Mouse (Mus musculus) stomach, embryonic 16.5 days (tissue): ENCODE data around the gene Leng1. TPM values are rescaled to one million over a fixed set of nuclear protein-coding genes. Genes with fewer than 3 reads are reported as not detected.
A peak's percentile ranks its signal among the peaks of the same experiment; 100 is the strongest.

Source experiments
- ATAC-seq: fragments of 200-750 bp; cut with Nextera tagmentation; 2 replicates; pipeline ENCODE4 v1.8.0; 2017; ENCODE audit warnings: moderate number of reproducible peaks, moderate TSS enrichment; ENCODE audit not compliant: insufficient read depth, low FRiP score
- H3K27ac ChIP-seq: fragments of 300-500 bp; sonication (generic); 2 replicates; pipeline ENCODE4 v1.5.1; 2014; ENCODE audit warnings: low read length
- H3K27me3 ChIP-seq: fragments of 300-500 bp; sonication (generic); 2 replicates; pipeline ENCODE4 v1.6.1; 2014; ENCODE audit warnings: low read length, control low read depth, mixed read lengths; ENCODE audit not compliant: control insufficient read depth, insufficient read depth
- H3K36me3 ChIP-seq: fragments of 300-500 bp; sonication (generic); 2 replicates; pipeline ENCODE4 v1.6.1; 2014; ENCODE audit warnings: low read length; ENCODE audit not compliant: control insufficient read depth, insufficient read depth
- H3K4me1 ChIP-seq: fragments of 300-500 bp; sonication (generic); 2 replicates; pipeline ENCODE4 v1.6.1; 2014; ENCODE audit warnings: low read length, control low read depth, mixed read lengths; ENCODE audit not compliant: control insufficient read depth, insufficient read depth
- H3K4me2 ChIP-seq: fragments of 300-500 bp; sonication (generic); 2 replicates; pipeline ENCODE4 v1.6.1; 2014; ENCODE audit warnings: low read depth, low read length, mixed read lengths
- H3K4me3 ChIP-seq: fragments of 300-500 bp; sonication (generic); replicated peaks from 2 replicates; pipeline ENCODE4 v1.5.1; 2014; ENCODE audit warnings: mild to moderate bottlenecking, low read length
- H3K9ac ChIP-seq: fragments of 300-500 bp; sonication (generic); 2 replicates; pipeline ENCODE4 v1.6.1; 2014; ENCODE audit warnings: low read length
- H3K9me3 ChIP-seq: fragments of 300-500 bp; sonication (generic); replicated peaks from 2 replicates; pipeline ENCODE4 v1.6.1; 2016; ENCODE audit warnings: low read length, control low read depth; ENCODE audit not compliant: control insufficient read depth
- WGBS: fragments of 180-500 bp; shearing (Covaris S2); extraction: QIAGEN DNeasy Blood & Tissue Kit; methylation state at CpG from one replicate; pipeline ENCODE4 v1.1.7; 2014; 5-methylcytosine and 5-hydroxymethylcytosine counted together
- polyA plus RNA-seq: library from polyadenylated mRNA; unstranded; fragments of >200 nt; fragmentation: Nextera tagmentation; extraction: Ambion mirVana; gene quantifications from 2 replicates; pipeline ENCODE4 v1.2.1, GENCODE M21; 2015

Gene Leng1
- polyA plus RNA-seq, 1 experiment from 2014 or later = 14.3 TPM

GRCm38 (mm10) chr7:3692987-3693808, 27.6 kb upstream of the Leng1 start, which contains the start of gene Mboat7:
Gene Mboat7 (minus strand): TSS chr7:3693523.
- Histone ChIP-seq H3K36me3 (no peaks in the 10 kb centered on the region), H3K4me2 (peak within 1 kb of the TSS; percentile 64), H3K9me3 (no peaks in the 10 kb centered on the region), H3K4me1 (peaks cover 17% of the 10 kb centered on the region), H3K27ac (peak within 1 kb of the TSS; percentile 93), H3K27me3 (no peaks in the 10 kb centered on the region), H3K4me3 (peak within 1 kb of the TSS; percentile 81), H3K9ac (peak within 1 kb of the TSS; percentile 88)
- ATAC-seq = peak; percentile 89
- WGBS = under 1% methylated on average over 55 of the region's 55 CpGs

GRCm38 (mm10) chr7:3692382-3692986, 26.8 kb upstream of the Leng1 start, which contains the start of gene Tsen34:
Gene Tsen34 (plus strand): TSS chr7:3692863.
- ATAC-seq = no peak

DNA sequence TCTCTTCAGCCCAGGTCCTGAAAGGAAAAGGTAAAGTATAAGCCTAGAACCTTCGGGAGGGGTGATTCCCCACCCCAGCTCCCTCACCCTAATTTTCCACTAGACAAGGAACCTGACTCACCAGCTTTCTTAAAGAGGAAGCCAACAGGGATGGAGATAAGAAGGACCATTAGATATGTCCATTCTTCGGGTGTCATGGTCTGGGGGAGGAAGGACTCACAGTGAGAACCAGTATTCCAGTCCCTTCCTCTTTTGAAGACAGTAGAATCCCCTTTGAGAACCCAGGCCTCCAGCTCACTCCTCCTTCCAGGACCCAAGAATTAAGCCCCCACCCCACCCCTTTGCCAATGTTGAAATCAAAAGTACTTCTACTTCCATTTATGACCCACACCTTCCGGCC, 26.3 kb upstream of the Leng1 start:
- peak overlapping the region; percentile 64 for H3K4me2 ChIP-seq
- H3K27me3 ChIP-seq = no peaks in the 10 kb centered on the region
- H3K27ac ChIP-seq = peak overlapping the region; percentile 93; the same call in 1 of the 2 replicates
- H3K9me3 ChIP-seq = no peaks in the 10 kb centered on the region
- H3K9ac ChIP-seq = peak overlapping the region; percentile 88
- 21% methylated on average over 3 of the region's 3 CpGs for WGBS
- peaks cover 17% of the 10 kb centered on the region for H3K4me1 ChIP-seq
- H3K4me3 ChIP-seq = peak overlapping the region; percentile 81
- ATAC-seq = no peak
- H3K36me3 ChIP-seq = no peaks in the 10 kb centered on the region

More at GRCm38 (mm10) chr7:3692382-3692986, 26.8 kb upstream of the Leng1 start, which contains the start of gene Tsen34:
- H3K4me3 ChIP-seq = peak within 1 kb of the TSS; percentile 81
- H3K9me3 ChIP-seq = no peaks in the 10 kb centered on the region
- H3K4me1 ChIP-seq = peaks cover 17% of the 10 kb centered on the region
- under 1% methylated on average over 49 of the region's 49 CpGs for WGBS
- H3K9ac ChIP-seq = peak within 1 kb of the TSS; percentile 88
- H3K36me3 ChIP-seq = no peaks in the 10 kb centered on the region
- peak within 1 kb of the TSS; percentile 93 for H3K27ac ChIP-seq
- H3K4me2 ChIP-seq = peak within 1 kb of the TSS; percentile 64
- no peaks in the 10 kb centered on the region for H3K27me3 ChIP-seq

- Histone ChIP-seq H3K27ac (no peak overlapping the region), H3K36me3 (0 out of 2 replicates have a peak, but pooled peaks cover 5% of the 10 kb centered on the region), H3K27me3 (no peaks in the 10 kb centered on the region), H3K4me3 (no peak overlapping the region), H3K4me2 (no peak overlapping the region), H3K9ac (no peak overlapping the region), H3K4me1 (no peaks in the 10 kb centered on the region), H3K9me3 (no peaks in the 10 kb centered on the region)
- ATAC-seq = no peak
- WGBS = 84% methylated on average over 31 of the region's 31 CpGs
These were observed 20.0 kb upstream of the Leng1 start for GRCm38 (mm10) chr7:3685400-3686187.

GRCm38 (mm10) chr7:3684698-3685097, 19.1 kb upstream of the Leng1 start:
- Histone ChIP-seq H3K9me3 (no peaks in the 10 kb centered on the region), H3K27me3 (no peaks in the 10 kb centered on the region), H3K4me1 (no peaks in the 10 kb centered on the region), H3K27ac (no peak overlapping the region), H3K4me2 (no peak overlapping the region), H3K36me3 (0 out of 2 replicates have a peak, but pooled peaks cover 11% of the 10 kb centered on the region), H3K4me3 (no peak overlapping the region), H3K9ac (no peak overlapping the region)
- no peak for ATAC-seq
- WGBS = 94% methylated on average over 8 of the region's 8 CpGs

DNA sequence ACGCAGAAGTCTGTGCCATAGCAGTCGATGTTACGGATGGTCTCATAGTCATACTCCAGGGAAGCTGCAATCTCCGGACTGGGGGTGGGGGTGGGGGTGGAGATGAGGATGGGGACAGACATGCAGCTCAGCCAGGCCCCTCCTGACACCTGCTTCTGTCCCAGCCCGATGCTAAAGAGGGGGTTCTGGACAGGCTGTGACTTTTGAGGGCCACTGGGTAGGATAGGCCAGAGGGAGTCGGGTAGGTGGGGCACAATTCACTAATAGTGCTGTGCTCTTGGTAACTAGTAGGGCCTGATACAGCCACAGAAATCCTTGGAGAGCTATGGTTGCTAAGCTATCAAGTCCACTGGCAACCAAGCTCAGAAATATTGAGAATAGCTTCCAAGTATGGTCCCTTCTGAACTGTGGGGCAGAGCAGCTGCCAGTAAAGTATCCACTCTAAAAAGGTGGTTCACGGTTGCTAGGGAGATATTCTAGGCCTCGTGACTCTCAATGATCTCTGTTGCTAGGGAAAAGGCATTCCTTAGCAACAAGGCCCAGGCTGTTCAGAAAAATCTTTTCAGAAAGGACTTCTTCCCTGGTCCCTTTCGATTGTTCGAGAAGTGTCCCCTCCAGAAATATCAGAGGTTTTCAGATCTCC, 18.4 kb upstream of the Leng1 start:
- no peak overlapping the region for H3K27ac ChIP-seq
- H3K4me1 ChIP-seq = no peaks in the 10 kb centered on the region
- no peaks in the 10 kb centered on the region for H3K27me3 ChIP-seq
- H3K36me3 ChIP-seq = 0 out of 2 replicates have a peak, but pooled peaks cover 11% of the 10 kb centered on the region
- WGBS = 85% methylated on average over 10 of the region's 10 CpGs
- ATAC-seq = no peak
- no peak overlapping the region for H3K4me2 ChIP-seq
- no peak overlapping the region for H3K4me3 ChIP-seq
- H3K9ac ChIP-seq = no peak overlapping the region
- no peaks in the 10 kb centered on the region for H3K9me3 ChIP-seq

GRCm38 (mm10) chr7:3677342-3677741, 11.7 kb upstream of the Leng1 start, which contains the start of gene Tmc4:
Gene Tmc4 (minus strand): TSS chr7:3677553.
- no peaks in the 10 kb centered on the region for H3K9me3 ChIP-seq
- 0 out of 2 replicates have a peak, but pooled peaks cover 5% of the 10 kb centered on the region for H3K36me3 ChIP-seq
- H3K27me3 ChIP-seq = no peaks in the 10 kb centered on the region
- H3K4me1 ChIP-seq = no peaks in the 10 kb centered on the region
- H3K4me2 ChIP-seq = peak within 1 kb of the TSS; percentile 48
- WGBS = 33% methylated on average over 9 of the region's 9 CpGs
- peak within 1 kb of the TSS; percentile 41 for H3K4me3 ChIP-seq
- peak within 1 kb of the TSS; percentile 45 for H3K27ac ChIP-seq
- H3K9ac ChIP-seq = peak within 1 kb of the TSS; percentile 71
- ATAC-seq = peak; percentile 87; the same call in 1 of the 2 replicates

DNA sequence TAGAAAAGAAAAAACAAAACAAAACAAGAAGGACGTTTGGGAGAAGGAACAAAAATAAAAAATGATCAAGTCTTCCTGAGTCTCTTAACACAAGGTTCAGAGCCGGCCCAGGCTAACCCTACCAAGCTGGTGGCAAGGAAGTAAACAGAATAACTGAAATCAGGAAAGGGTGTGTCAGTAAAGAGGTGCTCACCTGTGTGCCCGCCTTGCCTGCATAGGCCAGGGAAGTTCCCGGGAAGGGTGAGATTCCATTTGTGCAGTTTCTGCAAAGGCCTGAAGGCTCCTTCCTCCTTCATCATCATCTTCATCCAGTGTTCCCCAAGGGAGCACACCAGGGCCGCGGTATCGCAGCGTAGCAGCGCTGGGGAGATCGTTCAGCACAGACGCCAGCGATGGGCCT, 10.7 kb upstream of the Leng1 start:
- WGBS = 80% methylated on average over 12 of the region's 12 CpGs
- peak overlapping the region; percentile 71 for H3K9ac ChIP-seq
- ATAC-seq = peak; percentile 18; the same call in 1 of the 2 replicates

More for the DNA sequence above, 10.7 kb upstream of the Leng1 start:
- H3K36me3 ChIP-seq = 0 out of 2 replicates have a peak, but pooled peaks cover 5% of the 10 kb centered on the region
- no peaks in the 10 kb centered on the region for H3K9me3 ChIP-seq
- no peaks in the 10 kb centered on the region for H3K4me1 ChIP-seq
- no peaks in the 10 kb centered on the region for H3K27me3 ChIP-seq
- peak overlapping the region; percentile 45 for H3K27ac ChIP-seq
- peak overlapping the region; percentile 48 for H3K4me2 ChIP-seq
- H3K4me3 ChIP-seq = peak overlapping the region; percentile 41
